Mouse (Mus musculus): ENCODE measurements at regions not wholly inside any gene's neighbourhood (a gene's known extent, or its start where the extent isn't known, plus 50 kb on each side); places are given as distances from the start of the nearest gene placed in this dataset.

GRCm38 (mm10) chr2:137954830-137955229 is 301.5 kb upstream of the Btbd3 start:
- Histone ChIP-seq H3K36me3 (no peaks in the 10 kb centered on the region), H3K4me3 (no peak overlapping the region), H3K4me2 (no peak overlapping the region), H3K27ac (no peak overlapping the region), H3K9ac (no peak overlapping the region), H3K27me3 (replicated peaks) (no peaks in the 10 kb centered on the region), H3K9me3 (replicated peaks) (no peaks in the 10 kb centered on the region), H3K4me1 (no peaks in the 10 kb centered on the region)
- WGBS (ENCODE audit: insufficient replicate concordance) = 84% methylated on average over 2 of the region's 2 CpGs
- no peak for ATAC-seq

DNA sequence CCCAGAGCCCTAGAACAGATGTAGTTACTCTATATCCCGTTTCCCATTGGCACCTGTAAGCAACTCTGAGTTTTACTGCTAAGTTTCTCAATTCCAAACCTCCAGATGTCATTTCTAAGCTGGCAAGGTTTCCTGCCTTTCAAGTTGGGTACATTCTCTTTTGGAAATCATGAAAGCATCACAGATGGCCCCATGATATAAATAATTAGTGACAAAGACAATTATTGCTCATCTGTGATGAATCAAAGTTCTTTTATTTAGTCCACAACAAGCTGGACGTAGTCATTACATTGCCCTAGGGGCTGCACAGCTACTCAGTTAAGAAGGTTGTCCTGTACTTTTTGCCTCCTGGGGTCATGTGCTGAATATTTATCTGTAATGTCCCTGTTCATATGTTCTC is 303.2 kb upstream of the Btbd3 start:
- Histone ChIP-seq H3K4me1 (no peaks in the 10 kb centered on the region), H3K9me3 (replicated peaks) (no peaks in the 10 kb centered on the region), H3K4me2 (no peak overlapping the region), H3K4me3 (no peak overlapping the region), H3K27me3 (replicated peaks) (no peaks in the 10 kb centered on the region), H3K9ac (no peak overlapping the region), H3K36me3 (no peaks in the 10 kb centered on the region), H3K27ac (no peak overlapping the region)
- ATAC-seq = no peak
- 49% methylated on average over 2 of the region's 2 CpGs for WGBS (ENCODE audit: insufficient replicate concordance)

DNA sequence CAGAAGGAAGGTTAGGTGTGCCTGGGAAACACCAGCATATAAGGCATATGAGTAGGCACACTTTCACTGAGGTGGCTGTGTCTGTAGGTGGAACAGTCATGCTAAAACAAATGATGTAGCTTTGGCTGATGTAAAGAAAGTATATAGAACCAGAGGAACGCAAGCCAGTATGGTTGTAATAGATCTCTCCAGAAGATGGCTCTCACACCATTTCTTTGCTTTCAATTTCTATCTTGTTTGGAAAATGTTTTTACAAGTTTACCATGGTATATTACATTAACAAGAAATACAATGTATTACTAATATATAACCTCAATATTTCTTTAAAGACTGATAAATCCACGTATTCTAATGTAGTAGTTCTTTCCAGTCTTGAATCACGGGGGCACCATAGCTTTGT is 304.4 kb upstream of the Btbd3 start:
- Histone ChIP-seq H3K27ac (no peak overlapping the region), H3K9me3 (replicated peaks) (no peaks in the 10 kb centered on the region), H3K4me3 (no peak overlapping the region), H3K36me3 (no peaks in the 10 kb centered on the region), H3K4me2 (no peak overlapping the region), H3K9ac (no peak overlapping the region), H3K27me3 (replicated peaks) (no peaks in the 10 kb centered on the region), H3K4me1 (no peaks in the 10 kb centered on the region)
- WGBS (ENCODE audit: insufficient replicate concordance) = 58% methylated on average over 3 of the region's 3 CpGs
- no peak for ATAC-seq

- Histone ChIP-seq H3K27me3 (replicated peaks) (no peaks in the 10 kb centered on the region), H3K36me3 (no peaks in the 10 kb centered on the region), H3K9ac (no peak overlapping the region), H3K27ac (no peak overlapping the region), H3K4me2 (no peak overlapping the region), H3K4me1 (no peaks in the 10 kb centered on the region), H3K4me3 (no peak overlapping the region), H3K9me3 (replicated peaks) (no peaks in the 10 kb centered on the region)
- no peak for ATAC-seq
Observed at GRCm38 (mm10) chr2:137950931-137951330, 305.4 kb upstream of the Btbd3 start.

DNA sequence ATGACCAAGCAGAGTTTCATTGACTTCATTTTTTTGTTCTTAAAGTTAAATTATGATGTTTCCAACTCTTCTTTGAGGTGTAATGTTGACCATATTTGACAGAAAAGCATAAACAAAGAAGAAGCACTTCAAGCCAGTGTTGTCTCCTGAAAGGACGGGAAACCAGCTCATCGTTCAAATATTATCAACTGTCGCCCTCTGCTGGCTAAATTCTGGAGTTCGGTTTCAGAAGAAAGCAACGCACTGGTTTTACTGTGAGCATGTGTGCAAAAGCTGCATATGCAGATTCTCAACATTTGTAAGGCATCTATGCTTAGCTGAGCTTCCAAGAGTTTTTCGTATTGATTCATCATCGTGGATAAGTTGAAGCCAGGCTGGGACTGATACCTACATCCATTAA is 313.6 kb upstream of the Btbd3 start:
- H3K4me2 ChIP-seq = no peak overlapping the region
- ATAC-seq = no peak
- H3K27me3 ChIP-seq (replicated peaks) = no peaks in the 10 kb centered on the region
- WGBS (ENCODE audit: insufficient replicate concordance) = 5% methylated on average over 7 of the region's 7 CpGs
- no peaks in the 10 kb centered on the region for H3K9me3 ChIP-seq (replicated peaks)
- no peak overlapping the region for H3K9ac ChIP-seq
- H3K36me3 ChIP-seq = no peaks in the 10 kb centered on the region
- no peak overlapping the region for H3K4me3 ChIP-seq
- H3K4me1 ChIP-seq = no peaks in the 10 kb centered on the region
- no peak overlapping the region for H3K27ac ChIP-seq

DNA sequence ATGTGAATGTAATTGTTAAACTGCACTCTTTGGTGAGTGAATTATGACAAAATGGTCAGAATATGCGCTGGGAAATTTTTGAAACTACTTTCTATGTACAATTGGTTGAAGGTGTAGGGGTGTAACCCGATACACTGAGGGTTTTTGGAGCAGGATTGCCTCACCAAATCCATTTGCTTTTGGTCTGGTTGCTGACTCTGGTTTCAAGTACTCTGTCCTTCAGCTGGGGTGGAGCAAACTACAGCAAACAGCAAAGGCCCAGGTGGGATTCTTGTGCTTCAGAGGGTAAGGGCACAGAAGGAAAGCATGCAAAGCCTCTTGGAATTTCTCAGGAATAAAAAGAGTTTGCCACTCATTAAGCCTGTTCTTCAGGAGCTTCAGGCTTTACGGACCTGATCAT is 316.8 kb upstream of the Btbd3 start:
- H3K9me3 ChIP-seq (replicated peaks) = no peaks in the 10 kb centered on the region
- WGBS (ENCODE audit: insufficient replicate concordance) = 62% methylated on average over 3 of the region's 3 CpGs
- no peak overlapping the region for H3K27ac ChIP-seq

DNA sequence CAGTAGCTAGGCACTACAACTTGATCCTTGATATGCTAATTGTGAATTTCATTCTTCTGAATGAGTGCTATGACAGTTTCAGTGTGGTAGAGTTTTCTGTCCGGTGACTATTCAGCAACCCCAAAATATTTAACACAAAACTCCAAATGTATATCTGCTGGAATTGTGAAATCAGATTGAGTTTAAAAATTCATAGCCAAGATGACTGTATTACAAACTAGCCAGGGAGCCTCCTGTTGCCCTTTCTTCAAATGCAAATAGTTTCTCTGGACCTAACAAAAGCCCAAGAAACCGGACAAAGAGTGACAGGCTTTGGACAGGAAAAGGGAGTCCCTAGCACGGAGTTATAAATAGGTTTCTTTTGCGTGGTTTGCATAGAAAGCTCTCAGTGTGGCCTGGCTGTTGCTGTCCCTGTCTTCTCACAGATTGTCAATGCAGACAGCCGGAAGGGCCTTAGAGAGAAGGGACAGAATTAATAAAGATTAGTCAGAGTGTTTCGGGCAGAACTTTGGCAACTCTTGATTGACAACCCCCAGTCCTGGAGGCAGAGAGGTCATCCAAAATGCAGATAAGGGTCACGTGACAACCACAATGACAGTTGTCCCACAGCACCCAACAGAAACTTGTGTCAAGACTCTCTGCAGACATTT is 317.4 kb upstream of the Btbd3 start:
- no peak overlapping the region for H3K27ac ChIP-seq
- no peak overlapping the region for H3K4me2 ChIP-seq
- no peaks in the 10 kb centered on the region for H3K27me3 ChIP-seq (replicated peaks)
- 29% methylated on average over 7 of the region's 7 CpGs for WGBS (ENCODE audit: insufficient replicate concordance)
- ATAC-seq = no peak
- no peaks in the 10 kb centered on the region for H3K36me3 ChIP-seq
- no peaks in the 10 kb centered on the region for H3K4me1 ChIP-seq
- no peak overlapping the region for H3K4me3 ChIP-seq
- H3K9ac ChIP-seq = no peak overlapping the region
- no peaks in the 10 kb centered on the region for H3K9me3 ChIP-seq (replicated peaks)

More for the DNA sequence above, 316.8 kb upstream of the Btbd3 start:
- H3K9ac ChIP-seq = no peak overlapping the region
- no peaks in the 10 kb centered on the region for H3K27me3 ChIP-seq (replicated peaks)
- no peak overlapping the region for H3K4me3 ChIP-seq
- no peak for ATAC-seq
- no peaks in the 10 kb centered on the region for H3K4me1 ChIP-seq
- no peaks in the 10 kb centered on the region for H3K36me3 ChIP-seq
- no peak overlapping the region for H3K4me2 ChIP-seq

GRCm38 (mm10) chr2:137936613-137937012 is 319.8 kb upstream of the Btbd3 start:
- Histone ChIP-seq H3K36me3 (no peaks in the 10 kb centered on the region), H3K4me1 (no peaks in the 10 kb centered on the region), H3K4me2 (no peak overlapping the region), H3K27ac (no peak overlapping the region), H3K9me3 (replicated peaks) (no peaks in the 10 kb centered on the region), H3K9ac (no peak overlapping the region), H3K4me3 (no peak overlapping the region), H3K27me3 (replicated peaks) (no peaks in the 10 kb centered on the region)
- ATAC-seq = no peak
- WGBS (ENCODE audit: insufficient replicate concordance) = 61% methylated on average over 2 of the region's 2 CpGs

- WGBS (ENCODE audit: insufficient replicate concordance) = 68% methylated on average over 2 of the region's 2 CpGs
- Histone ChIP-seq H3K9me3 (replicated peaks) (no peaks in the 10 kb centered on the region), H3K4me1 (no peaks in the 10 kb centered on the region), H3K36me3 (no peaks in the 10 kb centered on the region), H3K27me3 (replicated peaks) (no peaks in the 10 kb centered on the region), H3K4me3 (no peak overlapping the region), H3K9ac (no peak overlapping the region), H3K4me2 (no peak overlapping the region), H3K27ac (no peak overlapping the region)
- ATAC-seq = no peak
Observed at GRCm38 (mm10) chr2:137932931-137933330, 323.4 kb upstream of the Btbd3 start.

DNA sequence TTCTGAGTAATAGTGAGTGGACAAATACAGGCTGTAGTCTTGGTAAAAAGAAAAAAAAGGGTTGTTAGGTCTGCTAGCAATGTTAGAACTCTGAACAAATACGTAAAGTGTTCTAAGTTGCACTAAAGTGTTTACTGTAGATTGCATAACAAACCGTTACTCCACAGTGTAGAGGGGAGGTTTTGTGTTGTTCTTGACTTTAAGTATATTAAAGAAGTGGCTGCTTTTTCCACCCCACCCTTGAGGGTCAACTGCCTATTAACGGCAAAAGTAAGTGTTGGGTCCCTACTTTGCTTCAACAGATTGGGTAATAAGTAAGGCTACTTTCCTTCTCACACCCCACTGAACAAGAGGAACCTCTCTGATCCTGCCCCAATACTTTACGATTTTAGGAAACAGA is 323.9 kb upstream of the Btbd3 start:
- Histone ChIP-seq H3K4me2 (no peak overlapping the region), H3K9me3 (replicated peaks) (no peaks in the 10 kb centered on the region), H3K4me1 (no peaks in the 10 kb centered on the region), H3K36me3 (no peaks in the 10 kb centered on the region), H3K27me3 (replicated peaks) (no peaks in the 10 kb centered on the region), H3K9ac (no peak overlapping the region), H3K4me3 (no peak overlapping the region), H3K27ac (no peak overlapping the region)
- ATAC-seq = no peak
- WGBS (ENCODE audit: insufficient replicate concordance) = 66% methylated on average over 4 of the region's 4 CpGs

- WGBS (ENCODE audit: insufficient replicate concordance) = 58% methylated on average over 5 of the region's 5 CpGs
- Histone ChIP-seq H3K36me3 (no peaks in the 10 kb centered on the region), H3K27ac (no peak overlapping the region), H3K4me3 (no peak overlapping the region), H3K27me3 (replicated peaks) (no peaks in the 10 kb centered on the region), H3K4me1 (no peaks in the 10 kb centered on the region), H3K9me3 (replicated peaks) (no peaks in the 10 kb centered on the region), H3K9ac (no peak overlapping the region), H3K4me2 (no peak overlapping the region)
- no peak for ATAC-seq
Observed at GRCm38 (mm10) chr2:137925488-137925887, 330.9 kb upstream of the Btbd3 start.

GRCm38 (mm10) chr2:137924576-137924975 is 331.8 kb upstream of the Btbd3 start:
- no peak overlapping the region for H3K9ac ChIP-seq
- no peaks in the 10 kb centered on the region for H3K9me3 ChIP-seq (replicated peaks)
- no peak overlapping the region for H3K27ac ChIP-seq
- 60% methylated on average over 2 of the region's 2 CpGs for WGBS (ENCODE audit: insufficient replicate concordance)
- ATAC-seq = no peak
- no peaks in the 10 kb centered on the region for H3K4me1 ChIP-seq
- H3K36me3 ChIP-seq = no peaks in the 10 kb centered on the region
- no peak overlapping the region for H3K4me3 ChIP-seq
- H3K27me3 ChIP-seq (replicated peaks) = no peaks in the 10 kb centered on the region
- no peak overlapping the region for H3K4me2 ChIP-seq

DNA sequence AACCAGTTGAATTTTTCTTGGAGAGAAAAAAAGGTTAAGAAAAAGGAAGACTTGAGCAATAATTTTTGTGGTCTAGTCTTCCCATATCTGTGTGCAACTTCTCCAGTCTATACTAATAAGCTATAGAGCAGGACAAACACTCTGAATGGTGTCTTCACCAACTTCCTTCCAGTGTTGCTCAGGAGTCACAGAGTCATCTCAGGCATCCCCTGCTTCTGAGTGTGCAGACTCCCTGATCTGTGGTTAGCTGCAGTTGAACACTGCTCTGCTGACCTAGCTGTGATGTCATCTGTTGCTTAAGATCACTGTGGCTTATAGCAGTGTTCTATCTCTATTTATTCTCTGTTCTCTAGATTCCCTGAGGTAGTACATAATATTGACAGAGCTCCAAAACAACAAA is 357.9 kb upstream of the Btbd3 start:
- no peak for ATAC-seq

More for the DNA sequence above, 357.9 kb upstream of the Btbd3 start:
- no peaks in the 10 kb centered on the region for H3K4me1 ChIP-seq
- H3K9ac ChIP-seq = no peak overlapping the region
- H3K36me3 ChIP-seq = no peaks in the 10 kb centered on the region
- H3K27me3 ChIP-seq (replicated peaks) = no peaks in the 10 kb centered on the region
- no peak overlapping the region for H3K4me3 ChIP-seq
- no peak overlapping the region for H3K27ac ChIP-seq
- H3K4me2 ChIP-seq = no peak overlapping the region
- H3K9me3 ChIP-seq (replicated peaks) = no peaks in the 10 kb centered on the region

Data from liver, embryonic 12.5 days (tissue).